Mouse (Mus musculus) regulatory T cell (primary cell): Measurements from ENCODE around the gene Myh1.

Source experiments
- in situ Hi-C: fragments of 300-600 bp; cut with MboI, MseI; formaldehyde crosslinking; loops from one replicate; pipeline ENCODE4 v1.15.1; 2025; ENCODE audit warnings: high pct_unique_total_duplicates

Gene Myh1

GRCm38 (mm10) chr11:67199752-67200151, at the start of gene Myh1:
Gene Myh1, plus strand, starts transcription at chr11:67200052.
- in situ Hi-C loops: no loop called here

- in situ Hi-C loops: loop anchor here (10.0 kb wide), 1 partner anchor 1515 kb away; no protein-coding TSS in a partner anchor
Observed at GRCm38 (mm10) chr11:67150237-67150636, 49.6 kb upstream of the Myh1 start.

- in situ Hi-C loops: loop anchor here (10.0 kb wide), 1 partner anchor 1516 kb away; no protein-coding TSS in a partner anchor
Observed at GRCm38 (mm10) chr11:67151159-67151558, 48.7 kb upstream of the Myh1 start.

GRCm38 (mm10) chr11:67151651-67152630, 47.9 kb upstream of the Myh1 start:
- in situ Hi-C loops: loop anchor here (10.0 kb wide), 1 partner anchor 1517 kb away; no protein-coding TSS in a partner anchor

- in situ Hi-C loops: loop anchor here (10.0 kb wide), 1 partner anchor 1518 kb away; no protein-coding TSS in a partner anchor
Observed at GRCm38 (mm10) chr11:67153123-67153522, 46.7 kb upstream of the Myh1 start.

GRCm38 (mm10) chr11:67153843-67154242, 46.0 kb upstream of the Myh1 start:
- in situ Hi-C loops: loop anchor here (10.0 kb wide), 1 partner anchor 1519 kb away; no protein-coding TSS in a partner anchor

- in situ Hi-C loops: loop anchor here (10.0 kb wide), 1 partner anchor 1521 kb away; no protein-coding TSS in a partner anchor
Observed at GRCm38 (mm10) chr11:67155650-67156049, 44.2 kb upstream of the Myh1 start.

- in situ Hi-C loops: no loop called here
Observed at GRCm38 (mm10) chr11:67160131-67160530, 39.7 kb upstream of the Myh1 start.

- in situ Hi-C loops: no loop called here
Observed at GRCm38 (mm10) chr11:67163701-67164100, 36.2 kb upstream of the Myh1 start.

- in situ Hi-C loops: no loop called here
Observed at GRCm38 (mm10) chr11:67164851-67165250, 35.0 kb upstream of the Myh1 start.

GRCm38 (mm10) chr11:67169301-67169700, 30.6 kb upstream of the Myh1 start:
- in situ Hi-C loops: no loop called here

GRCm38 (mm10) chr11:67170727-67171126, 29.1 kb upstream of the Myh1 start, which contains the start of gene Myh2:
Gene Myh2, plus strand, starts transcription at chr11:67171027.
- in situ Hi-C loops: no loop called here

GRCm38 (mm10) chr11:67172439-67172838, 27.4 kb upstream of the Myh1 start:
- in situ Hi-C loops: no loop called here

- in situ Hi-C loops: no loop called here
Observed at GRCm38 (mm10) chr11:67176376-67176775, 23.5 kb upstream of the Myh1 start.

GRCm38 (mm10) chr11:67190316-67190715, 9.5 kb upstream of the Myh1 start:
- in situ Hi-C loops: no loop called here

GRCm38 (mm10) chr11:67190814-67191213, 9.0 kb upstream of the Myh1 start:
- in situ Hi-C loops: no loop called here

GRCm38 (mm10) chr11:67191496-67191895, 8.4 kb upstream of the Myh1 start:
- in situ Hi-C loops: no loop called here

- in situ Hi-C loops: no loop called here
Observed at GRCm38 (mm10) chr11:67199321-67199720, 531 bp upstream of the Myh1 start.

GRCm38 (mm10) chr11:67204766-67205165, 4.9 kb downstream of the Myh1 start:
- in situ Hi-C loops: no loop called here

- in situ Hi-C loops: no loop called here
Observed at GRCm38 (mm10) chr11:67221803-67222202, 22.0 kb downstream of the Myh1 start.

- in situ Hi-C loops: no loop called here
Observed at GRCm38 (mm10) chr11:67224466-67224865, 24.6 kb downstream of the Myh1 start.

- in situ Hi-C loops: no loop called here
Observed at GRCm38 (mm10) chr11:67228731-67229130, 28.9 kb downstream of the Myh1 start.

- in situ Hi-C loops: no loop called here
Observed at GRCm38 (mm10) chr11:67229166-67229565, 29.3 kb downstream of the Myh1 start.
